Mouse (Mus musculus): ENCODE results near the gene Tpcn2.

GRCm38 (mm10) chr7:145176750-145177589 lies 106.8 kb downstream of the Tpcn2 start:
- TF ChIP-seq CTCF (IDR thresholded peaks at IDR 0.05; ENCODE audit: low read depth), result no peak
- TF ChIP-seq EP300 (optimal IDR thresholded peaks at IDR 0.05), result no peak

All from stomach, postnatal 0 days (tissue).